Comparison of ENCODE assay signal across 29 mouse cellular contexts in genomic region chr12:9894521-9894920, GRCm38 (mm10).
"Had no signal": no experiment of that assay in that cellular context is flagged by ENCODE, and none has a peak within 500 bp of the region (broad histone marks: within the 10 kb centered on the region; RNA-seq: fewer than 3 reads in every experiment).

No protein-coding gene starts in this region.

- H3K4me3 ChIP-seq: heart, embryonic 12.5 days; heart, embryonic 13.5 days; heart, embryonic 15.5 days; hindbrain, embryonic 10.5 days; hindbrain, embryonic 12.5 days; hindbrain, embryonic 13.5 days; hindbrain, embryonic 15.5 days; intestine, embryonic 15.5 days; kidney, embryonic 15.5 days; layer of hippocampus, adult 2 months had no signal

- DNase-seq: heart, postnatal 10 days; heart, postnatal 14 days; heart, postnatal 36 days; heart, postnatal 4 days; kidney, adult 11 months; kidney, adult 18-20 months; kidney, adult 2 months; kidney, adult 8-10 months; kidney, adult 9 months; kidney, postnatal 10 days; kidney, postnatal 14 days; kidney, postnatal 25 days; kidney, postnatal 36 days; kidney, postnatal 4 days; layer of hippocampus, adult 9-11 months; layer of hippocampus, postnatal 36 days had no signal

- H3K27ac ChIP-seq: heart, embryonic 13.5 days; heart, embryonic 15.5 days; hindbrain, embryonic 10.5 days; hindbrain, embryonic 12.5 days; hindbrain, embryonic 13.5 days; hindbrain, embryonic 14.5 days; hindbrain, embryonic 15.5 days; hindbrain, postnatal 0 days; intestine, embryonic 15.5 days; kidney, embryonic 15.5 days; kidney, postnatal 0 days; layer of hippocampus, adult 2 months had no signal
